8 mouse cellular contexts compared by ENCODE assay signal in genomic region chr2:75704234-75705161, GRCm38 (mm10). TPM values are rescaled to one million over a fixed set of nuclear protein-coding genes. Genes with fewer than 3 reads are reported as not detected.
DNase-seq lines count a peak whose midpoint lies in the region; ATAC-seq lines count a peak whose summit lies in the region.

Gene Nfe2l2, minus strand, starts transcription at chr2:75704641.

- peak within 1 kb of the TSS; percentile 98 for H3K9ac ChIP-seq in heart, embryonic 14.5 days (ENCODE audit: low read length)
- peak within 1 kb of the TSS; percentile 99 for H3K9ac ChIP-seq in liver, embryonic 13.5 days
- peak within 1 kb of the TSS; percentile 99 for H3K9ac ChIP-seq in stomach, embryonic 16.5 days (ENCODE audit: low read length)

- peak within 1 kb of the TSS; percentile 90 for H3K4me2 ChIP-seq in heart, embryonic 14.5 days (ENCODE audit: low read length)
- peak within 1 kb of the TSS; percentile 85 for H3K4me2 ChIP-seq in liver, embryonic 13.5 days
- H3K4me2 ChIP-seq in stomach, embryonic 16.5 days (ENCODE audit: low read depth, low read length): peak within 1 kb of the TSS; percentile 86

- H3K4me1 ChIP-seq in heart, embryonic 14.5 days (ENCODE audit: control insufficient read depth in 2 of 2, insufficient read depth in 2 of 2, low read length in 2 of 2): peaks cover 6 to 48% of the 10 kb centered on the region in 2 experiments
- peaks cover 69% of the 10 kb centered on the region for H3K4me1 ChIP-seq in liver, embryonic 13.5 days (replicated peaks)
- peaks cover 34% of the 10 kb centered on the region for H3K4me1 ChIP-seq in stomach, embryonic 16.5 days (ENCODE audit: control insufficient read depth, insufficient read depth, low read length)

- peak within 1 kb of the TSS; percentile 93 to 100 for H3K27ac ChIP-seq in heart, embryonic 14.5 days (replicated peaks in 1 of 2; ENCODE audit: control insufficient read depth in 1 of 2, insufficient read depth in 1 of 2, low read depth in 2 of 2, low read length in 2 of 2)
- peak within 1 kb of the TSS; percentile 100 for H3K27ac ChIP-seq in liver, embryonic 13.5 days
- H3K27ac ChIP-seq in stomach, embryonic 16.5 days (ENCODE audit: low read length): peak within 1 kb of the TSS; percentile 99

- peaks cover 3% of the 10 kb centered on the region; the same call in 1 of the 2 replicates for H3K9me3 ChIP-seq in heart, embryonic 14.5 days (ENCODE audit: control insufficient read depth, low read length)
- peaks cover 3% of the 10 kb centered on the region; the same call in 1 of the 2 replicates for H3K9me3 ChIP-seq in liver, embryonic 13.5 days (replicated peaks)
- peaks cover 4% of the 10 kb centered on the region; the same call in 1 of the 2 replicates for H3K9me3 ChIP-seq in stomach, embryonic 16.5 days (replicated peaks; ENCODE audit: control insufficient read depth, low read length)

- H3K27me3 ChIP-seq in heart, embryonic 14.5 days (ENCODE audit: control insufficient read depth, insufficient read depth, low read length): no peaks in the 10 kb centered on the region
- no peaks in the 10 kb centered on the region for H3K27me3 ChIP-seq in liver, embryonic 13.5 days
- H3K27me3 ChIP-seq in stomach, embryonic 16.5 days (ENCODE audit: control insufficient read depth, insufficient read depth, low read length): no peaks in the 10 kb centered on the region

- no peaks in the 10 kb centered on the region for H3K36me3 ChIP-seq in heart, embryonic 14.5 days (ENCODE audit: control insufficient read depth, insufficient read depth, low read length)
- peaks cover 17% of the 10 kb centered on the region for H3K36me3 ChIP-seq in liver, embryonic 13.5 days
- H3K36me3 ChIP-seq in stomach, embryonic 16.5 days (ENCODE audit: control insufficient read depth, insufficient read depth, low read length): no peaks in the 10 kb centered on the region

- peak within 1 kb of the TSS; percentile 88 to 93 for H3K4me3 ChIP-seq in heart, embryonic 14.5 days (ENCODE audit: control insufficient read depth in 1 of 2, insufficient read depth in 1 of 2, low read depth in 1 of 2, low read length in 2 of 2)
- H3K4me3 ChIP-seq in liver, embryonic 13.5 days (replicated peaks): peak within 1 kb of the TSS; percentile 93
- peak within 1 kb of the TSS; percentile 95 for H3K4me3 ChIP-seq in stomach, embryonic 16.5 days (replicated peaks; ENCODE audit: low read length)

- peak; percentile 56 for ATAC-seq in CD4-positive, CD25-positive, alpha-beta regulatory T cell, adult 4 months
- ATAC-seq in heart, embryonic 14.5 days (ENCODE audit: insufficient number of reproducible peaks, insufficient read depth, low FRiP score, low read depth): peak; percentile 92
- ATAC-seq in liver, embryonic 13.5 days (ENCODE audit: low read depth): peak; percentile 89
- peak; percentile 93 for ATAC-seq in stomach, embryonic 16.5 days (ENCODE audit: insufficient read depth, low FRiP score)

- WGBS in heart, embryonic 14.5 days: under 1% methylated on average over 54 of the region's 58 CpGs
- WGBS in liver, embryonic 13.5 days (ENCODE audit: insufficient replicate concordance): under 1% methylated on average over 58 of the region's 58 CpGs
- WGBS in stomach, embryonic 16.5 days: under 1% methylated on average over 57 of the region's 58 CpGs

- peak; percentile 94 for DNase-seq in c-Kit-negative CD71-positive TER-119-positive erythroid progenitor cells, embryonic 14.5 days (ENCODE audit: low read depth, low spot score)
- DNase-seq in fibroblast of lung, adult 2 months (ENCODE audit: low read depth): peak; percentile 95
- peak; percentile 100 for DNase-seq in kidney, postnatal 14 days
- peak; percentile 99 for DNase-seq in liver, embryonic 13.5 days
- DNase-seq in neural tube, embryonic 10.5 days (ENCODE audit: extremely low spot score, low spot score): peak; percentile 99

RNA-seq across cellular contexts. Expression of gene Nfe2l2, which starts in this region (rescaled TPM):
- 10 to 100 TPM; 41.7 to 45.5 TPM for polyA plus RNA-seq in CD4-positive, CD25-positive, alpha-beta regulatory T cell, adult 4 months (2017; shearing (Covaris generic))
- 52.5 and 55.3 TPM in 2 replicates for polyA plus RNA-seq in heart, embryonic 14.5 days (2014; fragmentation: Nextera tagmentation; extraction: Ambion mirVana)
- polyA plus RNA-seq in liver, embryonic 13.5 days (2015; fragmentation: Nextera tagmentation; extraction: Ambion mirVana): 44.6 and 54.3 TPM in 2 replicates
- 128 and 142 TPM in 2 replicates for polyA plus RNA-seq in stomach, embryonic 16.5 days (2015; fragmentation: Nextera tagmentation; extraction: Ambion mirVana)

Comparison
In these comparisons a context has a peak if more than half of its experiments do, and no peak if none do; other contexts are left out.
1. Peak in every context shown above with its lines: DNase-seq, ATAC-seq, H3K4me3 ChIP-seq and H3K27ac ChIP-seq.